Mouse (Mus musculus): ENCODE data around the gene Abhd16a. TPM values are rescaled to one million over a fixed set of nuclear protein-coding genes. Genes with fewer than 3 reads are reported as not detected.
A peak's percentile ranks its signal among the peaks of the same experiment; 100 is the strongest.

Gene Abhd16a
- total RNA-seq, 1 experiment from 2014 or later = 69.7 TPM

DNA sequence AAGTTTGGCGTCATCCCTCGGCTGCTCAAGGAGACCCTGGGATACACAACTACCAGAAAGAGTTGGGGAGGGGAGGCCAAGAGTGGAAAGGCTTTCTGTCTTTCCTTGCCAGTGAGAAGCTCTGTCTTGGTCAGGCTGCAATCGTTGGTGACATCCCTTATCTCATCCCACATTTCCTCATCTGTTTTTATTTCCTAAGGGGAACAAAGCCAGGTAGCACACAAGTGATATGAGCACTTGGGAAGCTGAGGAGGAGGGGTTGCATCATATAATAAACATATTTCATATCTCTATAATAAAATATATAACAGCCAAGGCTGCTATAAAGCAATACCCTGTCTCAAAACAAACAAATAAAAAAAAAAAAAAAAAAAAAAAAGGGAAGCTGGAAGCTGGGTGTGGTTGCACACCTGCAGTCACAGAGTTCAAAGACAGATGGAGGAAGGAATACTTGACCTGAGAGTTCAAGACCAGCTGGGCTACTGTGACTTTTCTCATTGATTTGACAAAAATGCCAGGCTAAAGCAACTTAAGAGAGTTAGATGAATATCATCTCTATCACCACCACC, 5.0 kb upstream of the Abhd16a start:
- DNase-seq = no peak

DNA sequence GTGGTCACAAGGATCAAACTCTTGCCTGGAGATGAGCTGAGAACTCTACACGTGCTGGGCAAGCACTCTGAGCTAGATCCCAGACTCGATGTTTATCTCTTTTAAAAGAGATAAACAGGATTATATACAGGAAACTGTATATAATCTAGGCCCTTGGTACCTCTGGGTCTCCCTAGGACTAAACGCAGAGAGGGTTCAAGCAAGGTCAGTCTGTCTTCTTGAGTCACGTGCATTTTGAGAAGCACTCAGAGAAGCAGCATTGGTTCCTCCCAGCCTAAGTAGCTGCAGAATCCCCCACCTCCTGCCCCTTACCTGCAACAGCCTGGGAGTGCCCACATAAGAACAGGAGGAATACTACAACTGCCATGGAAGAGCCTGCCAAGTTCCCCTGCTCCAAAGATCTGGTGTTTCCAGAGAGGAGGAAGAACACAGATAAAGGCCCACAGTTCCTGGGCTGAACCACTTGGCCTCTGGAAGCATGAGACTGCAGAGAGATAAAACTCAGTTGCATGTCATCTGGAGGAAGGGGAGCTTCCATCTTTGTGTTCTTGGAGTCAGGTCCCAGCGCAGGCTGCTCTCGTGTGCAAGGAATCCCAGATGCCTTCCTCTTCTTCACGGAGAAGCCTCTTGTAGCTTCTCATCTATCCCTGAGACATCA, 3.7 kb upstream of the Abhd16a start, which contains the start of gene Ly6g6f:
Gene Ly6g6f (minus strand): TSS at position 403 of the 658 bp plus-strand sequence.
- DNase-seq = no peak

DNA sequence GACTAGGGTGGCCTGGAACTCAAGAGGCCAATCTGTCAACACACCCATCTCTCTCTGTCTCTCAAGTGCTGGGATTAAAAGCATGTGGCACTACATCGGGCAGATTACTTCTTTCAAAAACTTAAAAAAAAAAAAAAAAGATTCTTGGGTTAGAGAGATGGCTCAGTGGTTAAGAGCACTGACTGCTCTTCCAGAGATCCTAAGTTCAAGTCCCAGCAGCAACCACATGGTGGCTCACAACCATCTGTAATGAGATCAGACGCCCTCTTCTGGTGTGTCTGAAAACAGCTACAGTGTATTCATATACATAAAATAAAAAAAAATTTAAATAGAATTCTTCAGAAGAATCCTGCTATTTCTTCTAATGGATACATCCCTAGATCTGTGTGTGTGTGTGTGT, 912 bp upstream of the Abhd16a start:
- no peak for DNase-seq

DNA sequence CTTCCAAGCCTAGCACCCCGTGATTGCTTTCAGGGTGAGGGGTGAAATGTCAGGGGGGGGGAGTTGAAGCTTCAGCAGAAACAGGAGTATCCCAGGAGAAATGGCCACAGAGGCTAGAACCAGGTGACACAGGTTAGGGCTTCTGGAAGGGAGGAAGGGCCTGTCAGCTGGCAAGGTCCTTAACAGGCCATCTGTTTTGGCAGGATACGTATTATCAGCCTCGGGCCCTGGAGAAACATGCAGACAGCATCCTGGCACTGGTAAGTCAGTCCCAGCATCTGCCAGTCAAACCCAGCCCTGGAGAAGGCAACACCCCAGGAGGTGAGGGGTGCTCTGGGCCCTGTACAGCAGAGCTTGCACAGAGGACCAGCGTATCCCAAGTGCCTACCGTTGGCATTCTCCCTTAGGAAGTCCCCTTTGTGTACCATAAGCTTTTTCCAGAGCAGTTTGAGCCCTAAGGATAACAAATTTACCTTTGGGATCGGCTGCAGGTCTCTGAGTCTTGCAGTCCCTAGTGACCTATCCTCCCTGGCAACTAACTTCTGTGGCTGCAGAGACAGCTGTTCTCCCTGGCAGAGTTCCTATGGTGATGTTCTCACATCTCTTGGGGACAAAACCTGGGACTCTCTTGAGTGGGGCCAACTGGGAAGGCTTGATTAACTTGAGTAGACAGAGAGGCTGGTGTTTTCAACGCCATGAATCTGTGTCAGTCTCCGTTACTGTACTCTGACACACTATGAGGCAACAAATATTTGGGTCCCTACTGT, 1.3 kb downstream of the Abhd16a start:
- DNase-seq = peak; percentile 49

DNA sequence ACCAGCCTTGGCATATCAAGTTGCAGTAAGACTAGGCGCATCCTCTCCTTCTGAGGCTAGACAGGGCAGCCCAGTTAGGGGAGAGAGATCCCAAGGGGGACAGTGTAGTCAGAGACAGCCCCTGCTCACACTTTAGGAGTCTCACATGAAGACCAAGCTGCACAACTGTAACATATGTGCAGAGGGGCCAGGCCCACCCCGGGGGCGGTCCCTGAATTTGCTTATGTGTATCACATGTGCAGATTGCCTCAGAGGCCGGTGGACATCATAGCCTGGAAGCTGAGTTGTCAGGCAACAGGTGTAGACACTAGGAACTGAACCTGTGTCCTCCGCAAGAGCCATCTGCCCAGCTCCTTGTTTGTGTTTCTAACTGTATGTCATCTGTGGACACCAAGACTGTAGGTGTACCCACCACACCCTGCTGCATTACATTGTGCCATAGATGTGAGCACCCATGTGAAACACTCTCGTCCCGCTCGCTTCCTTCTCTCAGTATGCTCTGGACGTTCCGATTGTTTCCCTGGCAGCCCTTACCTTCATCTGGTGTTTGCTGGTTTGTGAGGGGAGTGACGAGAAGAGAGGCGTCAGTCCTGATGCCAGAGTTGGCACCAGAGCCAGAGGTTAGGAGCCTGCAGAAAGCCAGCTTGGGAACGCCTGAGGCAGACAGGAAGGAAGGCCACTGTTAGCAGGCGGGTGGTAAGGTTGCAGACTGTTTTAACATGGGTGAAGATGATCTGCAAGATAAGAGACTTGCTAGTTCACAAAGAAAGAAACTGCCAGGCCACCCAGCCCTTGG, 3.5 kb downstream of the Abhd16a start:
- no peak for DNase-seq

DNA sequence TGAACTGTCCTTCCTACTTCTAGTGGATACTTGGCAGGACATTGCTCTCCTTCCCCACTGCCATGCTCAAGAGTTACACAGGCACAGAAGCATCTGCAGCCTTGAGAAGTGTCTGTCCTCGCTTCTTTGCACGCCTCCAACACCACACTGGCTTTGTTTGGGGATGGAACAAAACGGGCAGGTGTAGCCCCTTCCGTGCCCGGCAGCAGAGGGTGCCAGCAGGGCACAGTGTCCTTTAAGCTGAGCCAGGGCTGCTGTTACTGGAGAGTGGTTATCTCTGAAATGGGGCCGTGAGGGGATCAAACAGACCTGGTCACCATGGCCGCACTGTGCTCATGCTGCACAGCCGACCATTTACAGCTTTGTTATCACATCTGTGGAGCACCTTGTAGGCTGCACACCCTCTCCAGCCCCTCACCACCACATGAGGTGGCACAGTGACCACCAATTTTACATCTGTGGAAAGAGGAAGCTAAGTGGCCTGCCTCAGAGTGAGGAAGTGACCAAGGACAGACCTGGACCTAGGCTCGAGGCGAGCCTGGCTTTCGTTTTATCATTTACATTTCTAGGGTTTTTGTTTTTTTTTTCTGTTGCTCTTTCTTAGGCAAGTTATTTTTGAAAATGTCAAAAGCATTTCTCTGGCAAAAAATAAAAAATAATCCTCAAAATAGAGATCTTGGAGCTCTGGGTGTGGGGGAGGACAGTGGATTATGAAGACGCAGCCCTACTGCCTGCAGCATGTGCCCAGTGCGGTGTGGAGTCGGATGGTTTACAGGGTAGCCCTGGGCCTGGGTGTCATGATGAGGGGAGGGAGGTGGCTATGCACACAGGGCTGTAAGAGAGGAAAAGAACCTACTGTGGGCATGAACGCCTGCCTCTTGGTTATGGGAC, 5.7 kb downstream of the Abhd16a start:
- no peak for DNase-seq

DNA sequence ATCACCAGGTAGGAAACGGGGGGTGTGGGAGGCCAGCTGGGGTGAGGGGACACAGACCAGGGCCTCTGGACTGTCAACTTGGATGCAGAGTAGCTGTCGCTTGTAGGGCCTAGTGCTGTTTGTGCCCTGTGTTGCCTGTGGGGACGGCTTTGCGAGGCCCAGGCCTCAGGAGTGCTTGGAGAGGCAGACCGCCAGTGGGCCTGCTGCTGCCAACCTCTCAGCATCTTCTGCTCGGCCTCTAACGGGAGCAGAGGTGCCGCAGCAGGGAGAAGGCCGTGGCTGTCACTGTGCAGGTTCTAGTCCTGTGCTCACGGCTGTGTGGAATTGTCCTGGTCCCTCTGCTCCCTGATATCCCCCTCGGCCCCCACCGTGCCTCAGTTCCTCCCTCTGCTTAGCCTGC, 7.5 kb downstream of the Abhd16a start:
- no peak for DNase-seq

DNA sequence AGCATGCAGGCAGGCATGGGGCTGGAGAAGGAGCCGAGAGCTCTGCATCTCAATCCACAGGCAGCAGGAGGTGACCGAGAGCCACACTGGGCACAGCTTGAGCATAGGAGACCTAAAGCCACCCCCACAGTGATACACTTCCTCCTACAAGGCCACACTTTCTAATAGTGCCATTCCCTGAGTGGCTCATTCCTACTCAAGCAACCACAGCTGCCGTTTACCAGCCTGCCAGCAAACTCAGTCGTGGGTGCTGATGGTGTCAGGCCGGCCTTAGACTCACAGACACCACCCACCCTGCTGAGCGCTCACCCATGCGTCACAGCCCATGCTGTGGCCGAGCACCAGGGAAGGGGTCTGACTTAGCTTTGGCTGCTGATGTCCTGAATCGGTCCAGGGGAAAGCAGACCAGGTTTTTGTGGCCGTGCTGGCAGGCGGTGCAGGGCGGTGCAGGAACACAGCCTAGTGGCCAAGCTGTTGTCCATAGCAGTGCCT, 8.1 kb downstream of the Abhd16a start:
- peak; percentile 43 for DNase-seq

DNA sequence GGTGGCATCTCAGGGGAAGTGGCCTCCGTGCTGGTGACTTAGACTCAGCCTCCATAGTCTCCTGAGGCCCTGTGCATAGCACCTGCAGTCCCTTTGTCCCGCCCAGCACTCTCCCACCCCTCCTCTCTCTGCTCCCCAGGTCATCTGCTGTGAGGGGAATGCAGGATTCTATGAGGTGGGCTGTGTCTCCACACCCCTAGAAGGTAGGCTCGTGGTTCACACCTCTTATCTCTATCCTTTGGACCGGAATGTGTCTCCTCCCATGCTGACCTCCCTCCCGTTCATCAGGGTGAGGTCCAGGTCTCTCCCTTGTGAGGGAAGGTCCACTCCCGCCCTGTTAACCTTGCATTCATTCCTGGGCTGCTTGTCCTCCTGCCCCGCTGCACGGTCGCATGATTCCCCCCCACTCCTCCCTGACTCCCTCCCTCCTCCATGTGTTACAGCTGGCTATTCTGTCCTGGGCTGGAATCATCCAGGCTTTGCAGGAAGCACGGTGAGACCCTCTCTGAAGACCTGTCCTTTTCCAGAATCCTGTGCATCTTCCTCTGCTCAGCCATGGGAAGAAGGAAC, 11.2 kb downstream of the Abhd16a start:
- no peak for DNase-seq

DNA sequence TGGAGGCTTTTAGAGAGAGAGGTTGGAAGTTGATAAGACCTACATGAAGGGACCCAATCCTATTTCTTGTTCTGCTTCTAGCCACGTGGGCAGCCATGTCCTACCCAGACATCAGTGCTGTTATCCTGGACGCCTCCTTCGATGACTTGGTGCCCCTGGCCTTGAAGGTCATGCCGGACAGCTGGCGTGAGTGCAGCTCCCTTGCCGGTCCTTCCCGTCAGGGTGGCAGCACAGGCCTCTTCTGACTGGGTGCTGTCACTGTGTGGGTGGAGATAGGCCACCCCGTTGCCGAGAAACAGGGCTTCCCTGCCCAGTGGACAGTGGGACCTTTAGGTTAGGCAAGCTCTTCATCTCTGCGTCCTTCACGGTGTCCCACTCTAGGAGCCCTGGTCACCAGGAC, 12.1 kb downstream of the Abhd16a start:
- DNase-seq = peak; percentile 72

DNA sequence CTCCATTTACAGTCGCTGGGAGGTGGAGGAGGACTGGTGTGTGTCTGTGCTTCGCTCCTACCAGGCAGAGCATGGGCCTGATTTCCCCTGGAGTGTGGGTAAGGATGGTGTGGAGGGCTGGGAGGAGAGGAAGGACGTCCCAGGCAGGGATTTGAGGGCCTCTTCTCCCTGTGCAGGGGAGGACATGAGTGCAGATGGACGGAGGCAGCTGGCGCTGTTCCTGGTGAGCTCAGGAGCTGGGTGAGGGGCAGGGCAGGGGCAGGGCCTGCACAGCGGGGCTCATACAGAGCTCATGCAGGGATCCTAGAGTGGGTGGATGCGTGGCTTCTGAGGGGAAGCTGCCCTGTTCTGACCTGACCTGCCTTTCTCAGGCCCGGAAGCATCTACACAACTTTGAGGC, 13.2 kb downstream of the Abhd16a start:
- no peak for DNase-seq

DNA sequence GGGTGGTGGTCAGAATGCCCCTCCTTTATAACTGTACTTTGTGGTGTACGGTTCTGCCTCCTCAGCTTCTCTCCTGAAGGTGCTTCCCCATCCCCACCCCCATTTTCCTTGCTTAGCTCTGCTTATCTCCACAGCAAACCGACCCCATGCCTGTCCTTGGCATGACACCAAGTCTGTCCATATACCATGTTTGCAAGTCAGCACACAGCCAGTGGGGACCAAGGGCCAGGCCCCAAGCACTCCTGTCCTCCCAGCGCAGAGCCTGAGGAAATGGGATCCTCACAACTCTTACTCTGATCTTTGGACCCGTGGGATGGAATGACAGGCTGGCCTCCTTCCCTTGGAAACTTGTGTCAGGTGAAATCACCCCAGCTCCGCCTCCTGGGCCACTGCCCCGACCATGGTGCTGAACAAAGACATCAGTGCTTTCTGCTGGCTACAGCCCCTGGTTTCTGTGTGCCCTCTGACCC, 14.2 kb downstream of the Abhd16a start:
- no peak for DNase-seq

DNA sequence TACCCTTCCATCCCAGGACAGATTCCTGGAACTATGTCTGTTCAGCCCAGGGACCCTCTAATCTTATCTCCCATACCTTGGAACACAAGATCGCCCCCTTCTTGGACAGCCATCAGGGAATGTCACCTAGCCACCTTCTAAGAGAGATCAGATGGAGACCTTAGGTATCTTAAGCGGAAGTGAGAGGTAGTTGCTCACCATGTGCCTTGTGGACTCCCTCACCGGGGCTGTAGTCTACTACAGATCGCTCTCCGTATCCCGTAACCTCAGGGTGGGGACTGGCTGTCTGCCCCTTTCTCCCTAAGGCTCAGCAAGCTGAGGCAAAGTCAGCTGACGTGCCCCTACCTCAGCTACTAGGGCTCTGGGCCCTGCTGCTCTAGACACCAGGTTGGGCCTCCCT, 15.0 kb downstream of the Abhd16a start:
- DNase-seq = no peak

DNA sequence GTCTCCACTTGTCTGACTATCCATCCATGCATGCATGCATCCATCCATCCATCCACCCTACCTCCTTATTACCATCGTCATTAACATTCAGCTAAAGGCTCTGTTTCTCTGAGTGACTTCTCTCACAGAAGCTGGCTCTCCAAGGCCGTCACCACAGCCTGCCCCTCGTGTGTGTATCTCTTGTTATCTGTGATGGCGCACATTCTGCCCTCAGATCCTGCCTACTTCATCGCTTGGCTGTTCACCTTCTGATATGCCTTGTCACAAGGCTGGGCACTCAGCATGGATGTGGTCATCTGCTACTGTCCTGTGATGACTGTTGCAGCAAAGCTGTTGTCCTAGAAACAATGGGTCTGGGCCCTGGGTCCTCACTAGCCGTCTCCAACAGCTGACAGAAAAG, 15.7 kb downstream of the Abhd16a start:
- no peak for DNase-seq

DNA sequence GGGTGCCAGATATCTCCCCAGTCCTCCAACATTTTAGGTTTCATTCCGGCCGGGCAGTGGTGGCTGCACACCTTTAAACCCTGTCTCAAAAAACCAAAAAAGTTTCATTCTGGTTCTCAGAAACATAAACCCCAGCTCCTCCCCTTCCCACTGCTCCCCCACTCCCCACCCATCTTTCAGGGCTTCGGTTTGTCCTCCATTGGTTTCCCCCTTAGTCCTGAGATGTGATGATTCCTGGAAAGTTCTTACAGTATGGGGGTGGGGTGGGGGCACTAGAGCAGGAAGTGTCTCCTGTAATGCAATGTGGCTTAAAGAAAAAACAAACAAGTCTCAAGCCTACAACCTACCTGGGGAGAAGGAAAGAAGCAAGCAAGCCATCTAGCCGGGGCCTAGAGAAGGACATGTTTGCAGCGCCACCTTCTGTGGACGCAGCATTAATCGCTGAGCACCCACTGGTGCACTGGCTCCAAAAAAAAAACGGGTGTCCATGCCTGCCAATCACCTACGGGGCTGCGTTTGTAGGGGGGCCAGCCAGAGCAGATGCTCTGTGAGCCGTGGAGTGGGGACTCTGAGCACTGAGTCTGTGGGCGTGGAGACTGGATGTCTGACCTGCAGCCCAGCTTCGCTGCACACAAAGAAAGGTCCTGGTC, 16.8 kb downstream of the Abhd16a start:
- peak; percentile 63 for DNase-seq

DNA sequence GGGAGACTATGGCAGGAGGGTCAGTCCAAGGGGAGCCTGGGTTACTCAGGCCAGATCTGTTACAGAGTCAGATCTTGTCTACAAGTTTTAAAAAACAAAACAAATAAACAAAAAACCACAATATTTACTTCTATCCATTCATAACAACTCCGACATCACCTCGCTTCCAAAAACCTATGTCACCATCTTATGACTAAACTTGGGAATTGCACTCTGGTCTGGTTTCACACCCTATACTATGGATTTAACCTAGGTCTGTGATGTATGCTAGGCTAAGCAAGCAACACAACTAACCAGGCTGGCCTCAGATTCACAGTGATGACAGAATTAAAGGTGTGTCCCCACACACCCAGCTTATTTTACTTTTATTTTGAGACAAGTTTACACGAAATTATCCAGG, 17.5 kb downstream of the Abhd16a start:
- no peak for DNase-seq

DNA sequence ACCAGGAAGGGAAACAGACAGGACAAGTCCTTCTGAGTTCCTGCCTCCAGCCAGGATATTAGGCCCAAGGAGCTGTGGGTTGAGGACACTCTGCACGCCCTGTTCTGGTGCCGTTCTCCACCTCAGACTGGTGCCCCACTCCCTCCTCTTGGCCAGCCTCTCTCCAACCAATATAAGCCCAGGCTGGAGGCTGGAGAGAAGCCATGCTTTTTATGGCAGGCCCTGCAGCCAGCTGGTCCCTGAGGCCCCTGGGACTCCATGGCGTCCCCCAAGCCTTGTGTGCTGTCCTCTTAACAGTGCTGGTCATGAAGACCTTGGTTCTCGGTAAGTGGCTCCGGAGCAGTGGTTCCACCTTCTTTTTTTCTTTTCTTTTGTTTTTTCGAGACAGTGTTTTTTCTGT, 19.0 kb downstream of the Abhd16a start, which contains the start of gene Ly6g5c:
Gene Ly6g5c (plus strand): TSS at position 183 of the 400 bp plus-strand sequence.
- no peak for DNase-seq

DNA sequence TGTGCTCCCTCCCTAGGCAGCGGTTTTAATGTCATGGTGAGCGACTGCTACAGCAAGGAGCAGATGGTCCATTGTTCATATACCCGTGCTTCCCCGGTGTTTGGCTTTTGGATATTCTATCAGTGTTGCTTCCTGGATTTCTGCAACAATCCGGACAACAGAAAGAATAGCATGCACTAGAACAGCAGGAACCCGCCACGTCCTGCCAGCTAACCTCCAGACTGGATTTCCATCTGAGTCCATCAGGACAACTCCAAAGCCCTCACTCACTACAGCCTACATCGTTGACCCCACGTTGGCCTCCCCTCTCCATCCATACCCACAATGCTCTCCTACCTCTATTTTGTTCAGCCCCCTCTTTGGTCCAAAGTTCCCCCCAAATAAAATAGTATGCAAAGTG, 22.7 kb downstream of the Abhd16a start:
- no peak for DNase-seq

DNA sequence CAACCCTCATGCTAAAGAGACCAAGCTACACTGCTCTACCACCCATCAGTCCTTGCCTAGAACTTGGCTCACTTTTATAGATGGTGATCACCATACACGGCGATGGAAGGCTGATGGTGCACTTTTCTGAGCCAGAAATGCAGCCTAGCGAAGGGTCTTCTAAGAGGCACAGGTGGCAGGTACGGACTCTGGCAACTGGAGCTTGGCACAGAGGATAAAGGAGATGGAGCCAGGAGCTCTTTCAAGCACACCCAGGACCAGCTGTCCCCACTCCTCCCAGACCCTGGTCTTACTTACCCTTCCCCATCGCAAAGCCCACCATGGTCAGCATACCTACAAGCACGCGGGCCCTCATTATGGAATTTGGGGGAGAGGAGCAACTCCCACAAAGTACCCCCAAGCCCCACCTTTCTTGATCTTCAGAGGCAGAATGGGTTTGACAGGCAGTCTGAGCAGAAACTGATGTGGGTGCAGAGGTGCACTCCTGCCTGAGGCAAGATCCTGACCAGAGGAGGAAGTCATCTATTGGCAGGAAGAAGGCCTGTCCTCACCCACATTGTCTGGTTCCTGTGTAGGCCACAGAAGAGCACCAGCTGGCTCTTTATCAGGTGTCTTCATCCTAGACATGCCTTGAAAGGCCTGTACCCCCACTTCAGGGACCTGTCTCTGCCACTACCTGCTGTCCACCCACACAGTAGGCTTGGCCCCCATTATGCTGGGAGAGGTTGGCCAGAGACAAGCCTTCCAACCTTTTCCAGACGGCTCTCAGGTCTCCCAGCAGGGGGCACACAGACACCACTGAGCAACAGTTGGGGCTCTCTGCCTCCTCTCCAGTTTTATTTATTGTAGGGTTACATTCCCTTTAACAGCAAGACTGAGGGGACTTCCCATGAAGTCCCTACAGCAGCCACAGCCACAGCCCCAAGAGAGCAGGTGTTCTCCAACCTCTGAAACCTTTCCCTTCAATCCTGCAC, 26.3 kb downstream of the Abhd16a start, which contains the start of gene Ly6g5b:
Gene Ly6g5b (minus strand): TSS at position 383 of the 974 bp plus-strand sequence.
- DNase-seq = peak; percentile 63
